Mouse (Mus musculus): Measurements from ENCODE around the gene Gm20518.

DNA sequence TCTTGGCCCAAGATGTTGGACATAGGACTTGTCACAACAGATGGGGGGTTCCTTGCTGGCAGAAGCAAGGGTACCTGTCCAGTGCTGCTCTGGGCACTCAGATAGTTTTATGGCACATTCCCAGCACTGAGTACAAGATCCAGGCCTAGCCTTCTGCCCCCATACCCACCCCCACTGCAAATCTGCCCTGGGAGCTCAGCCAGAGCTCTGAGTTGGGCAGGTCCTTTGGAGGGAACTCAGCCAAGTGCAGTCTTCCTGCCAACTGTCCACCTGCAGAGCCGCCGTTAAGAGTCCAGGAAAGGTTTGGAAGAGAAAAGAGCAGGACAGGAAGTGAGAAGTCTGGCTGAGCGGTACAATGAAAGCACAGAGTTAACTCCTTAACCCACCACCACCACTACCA, 1.1 kb upstream of the Gm20518 start:
- TF ChIP-seq CTCF (IDR thresholded peaks at IDR 0.05) (no peak), EP300 (IDR thresholded peaks at IDR 0.05) (no peak)
